Mouse (Mus musculus) megakaryocyte, embryonic 14.5 days (primary cell): ENCODE measurements around the gene Plac8. TPM values are rescaled to one million over a fixed set of nuclear protein-coding genes. Genes with fewer than 3 reads are reported as not detected.
A peak's percentile ranks its signal among the peaks of the same experiment; 100 is the strongest.

Experiments
- H3K27me3 ChIP-seq: replicated peaks from 2 replicates; pipeline ENCODE3; 2012; ENCODE audit warnings: inconsistent platforms
- H3K36me3 ChIP-seq: replicated peaks from 2 replicates; pipeline ENCODE3; 2012; ENCODE audit warnings: low read length, inconsistent platforms, mixed read lengths
- H3K4me1 ChIP-seq: 2 replicates; pipeline ENCODE4 v1.6.1; 2012; ENCODE audit warnings: inconsistent platforms
- H3K4me3 ChIP-seq: replicated peaks from 2 replicates; pipeline ENCODE3; 2012; ENCODE audit warnings: moderate library complexity, mild to moderate bottlenecking, inconsistent platforms
- H3K9me3 ChIP-seq: 2 replicates; pipeline ENCODE4 v1.6.1; 2012; ENCODE audit warnings: inconsistent platforms
- FLI1 ChIP-seq: IDR thresholded peaks from 2 replicates; pipeline ENCODE4 v1.6.1; 2012; ENCODE audit warnings: low read length, inconsistent platforms, mixed read lengths
- GATA1 ChIP-seq: IDR thresholded peaks from 3 replicates; pipeline ENCODE4 v1.6.1; 2012; ENCODE audit warnings: mixed read lengths, low read length, inconsistent platforms, borderline replicate concordance
- polyA plus RNA-seq: library from polyadenylated mRNA; stranded (reverse); fragments of >175 nt; gene quantifications from 2 replicates; pipeline ENCODE4 v1.2.3, GENCODE M21; 2012; ENCODE audit warnings: low replicate concordance; ENCODE audit not compliant: insufficient read depth

Gene Plac8
- polyA plus RNA-seq, 1 experiment: 6.4 TPM

GRCm38 (mm10) chr5:100581622-100582434 lies 9.8 kb upstream of the Plac8 start:
- no peaks in the 10 kb centered on the region for H3K27me3 ChIP-seq
- H3K4me3 ChIP-seq: no peak overlapping the region
- H3K9me3 ChIP-seq: no peaks in the 10 kb centered on the region
- H3K36me3 ChIP-seq: no peaks in the 10 kb centered on the region
- TF ChIP-seq GATA1 (no peak), FLI1 (no peak)
- H3K4me1 ChIP-seq: peaks cover 39% of the 10 kb centered on the region

- TF ChIP-seq GATA1: no peak
- TF ChIP-seq FLI1: no peak
- peaks cover 28% of the 10 kb centered on the region for H3K4me1 ChIP-seq
These were observed 6.9 kb upstream of the Plac8 start for GRCm38 (mm10) chr5:100578863-100579411.

GRCm38 (mm10) chr5:100574771-100575170 lies 2.7 kb upstream of the Plac8 start:
- TF ChIP-seq FLI1 (no peak), GATA1 (no peak)
- Histone ChIP-seq H3K36me3 (no peaks in the 10 kb centered on the region), H3K9me3 (no peaks in the 10 kb centered on the region)

More at GRCm38 (mm10) chr5:100578863-100579411, 6.9 kb upstream of the Plac8 start:
- Histone ChIP-seq H3K36me3 (no peaks in the 10 kb centered on the region), H3K27me3 (no peaks in the 10 kb centered on the region), H3K4me3 (no peak overlapping the region), H3K9me3 (no peaks in the 10 kb centered on the region)

GRCm38 (mm10) chr5:100573256-100573655 lies 1.2 kb upstream of the Plac8 start:
- no peak overlapping the region for H3K4me3 ChIP-seq
- peaks cover 24% of the 10 kb centered on the region for H3K4me1 ChIP-seq
- TF ChIP-seq FLI1 (no peak), GATA1 (no peak)
- no peaks in the 10 kb centered on the region for H3K36me3 ChIP-seq
- no peaks in the 10 kb centered on the region for H3K9me3 ChIP-seq
- no peaks in the 10 kb centered on the region for H3K27me3 ChIP-seq

More at GRCm38 (mm10) chr5:100574771-100575170, 2.7 kb upstream of the Plac8 start:
- Histone ChIP-seq H3K4me1 (peaks cover 21% of the 10 kb centered on the region), H3K27me3 (no peaks in the 10 kb centered on the region), H3K4me3 (no peak overlapping the region)

- H3K4me3 ChIP-seq: peak overlapping the region; percentile 81
- TF ChIP-seq FLI1 (no peak), GATA1 (no peak)
- peaks cover 39% of the 10 kb centered on the region for H3K4me1 ChIP-seq
These were observed 1.3 kb downstream of the Plac8 start for GRCm38 (mm10) chr5:100570716-100571115.

GRCm38 (mm10) chr5:100569997-100570595 lies 1.9 kb downstream of the Plac8 start:
- peaks cover 39% of the 10 kb centered on the region for H3K4me1 ChIP-seq
- no peaks in the 10 kb centered on the region for H3K9me3 ChIP-seq
- H3K36me3 ChIP-seq: no peaks in the 10 kb centered on the region
- TF ChIP-seq FLI1: no peak
- no peak for TF ChIP-seq GATA1
- peak overlapping the region; percentile 81 for H3K4me3 ChIP-seq
- H3K27me3 ChIP-seq: no peaks in the 10 kb centered on the region

More at GRCm38 (mm10) chr5:100570716-100571115, 1.3 kb downstream of the Plac8 start:
- Histone ChIP-seq H3K27me3 (no peaks in the 10 kb centered on the region), H3K9me3 (no peaks in the 10 kb centered on the region), H3K36me3 (no peaks in the 10 kb centered on the region)

GRCm38 (mm10) chr5:100569250-100569934 lies 2.7 kb downstream of the Plac8 start:
- TF ChIP-seq FLI1: no peak
- no peak for TF ChIP-seq GATA1
- Histone ChIP-seq H3K4me3 (peak overlapping the region; percentile 62), H3K9me3 (no peaks in the 10 kb centered on the region), H3K27me3 (no peaks in the 10 kb centered on the region), H3K4me1 (peaks cover 39% of the 10 kb centered on the region), H3K36me3 (no peaks in the 10 kb centered on the region)

GRCm38 (mm10) chr5:100568802-100569201 lies 3.2 kb downstream of the Plac8 start:
- no peaks in the 10 kb centered on the region for H3K36me3 ChIP-seq
- no peaks in the 10 kb centered on the region for H3K27me3 ChIP-seq
- no peaks in the 10 kb centered on the region for H3K9me3 ChIP-seq
- H3K4me3 ChIP-seq: no peak overlapping the region
- TF ChIP-seq GATA1: no peak
- TF ChIP-seq FLI1: no peak
- H3K4me1 ChIP-seq: peaks cover 39% of the 10 kb centered on the region

- Histone ChIP-seq H3K27me3 (no peaks in the 10 kb centered on the region), H3K36me3 (no peaks in the 10 kb centered on the region), H3K4me1 (peaks cover 34% of the 10 kb centered on the region), H3K4me3 (no peak overlapping the region), H3K9me3 (no peaks in the 10 kb centered on the region)
- TF ChIP-seq FLI1 (no peak), GATA1 (no peak)
These were observed 3.9 kb downstream of the Plac8 start for GRCm38 (mm10) chr5:100568177-100568576.

- H3K4me3 ChIP-seq: no peak overlapping the region
- TF ChIP-seq GATA1: no peak
- no peak for TF ChIP-seq FLI1
- peaks cover 38% of the 10 kb centered on the region for H3K4me1 ChIP-seq
- no peaks in the 10 kb centered on the region for H3K9me3 ChIP-seq
- H3K36me3 ChIP-seq: no peaks in the 10 kb centered on the region
- no peaks in the 10 kb centered on the region for H3K27me3 ChIP-seq
These were observed 4.6 kb downstream of the Plac8 start for GRCm38 (mm10) chr5:100567258-100568032.
